Mouse (Mus musculus) R1 (cell line): ENCODE measurements around the gene Nr5a1.

Source experiments
- DNase-seq: peaks from one replicate; pipeline ENCODE4 v3.0.0-alpha.2; 2018; ENCODE audit warnings: low read depth, low spot score

Nr5a1 gene

DNA sequence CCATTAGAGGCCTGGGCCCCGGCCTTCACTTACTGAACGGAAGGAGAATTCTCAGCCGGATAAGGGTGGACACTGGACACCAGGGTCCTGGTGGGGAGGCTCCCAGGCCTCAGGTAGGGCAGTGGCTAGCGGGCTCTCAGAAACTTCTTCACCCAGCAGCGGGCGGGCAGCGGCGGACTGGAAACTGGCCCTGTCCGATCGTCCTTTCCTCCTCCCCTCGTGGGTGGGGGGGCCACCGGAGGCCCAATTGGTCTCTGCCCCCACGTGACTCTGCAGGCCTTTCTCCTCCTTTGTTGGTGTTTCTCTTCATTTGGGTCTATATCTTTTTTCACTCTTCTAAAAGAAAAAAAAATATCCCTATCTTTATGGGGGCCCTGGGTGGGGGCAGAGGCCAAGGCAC, at the start of gene Nr5a1:
TSS of gene Nr5a1 (minus strand) at position 219 of the 400 bp plus-strand sequence.
- DNase-seq: no peak

DNA sequence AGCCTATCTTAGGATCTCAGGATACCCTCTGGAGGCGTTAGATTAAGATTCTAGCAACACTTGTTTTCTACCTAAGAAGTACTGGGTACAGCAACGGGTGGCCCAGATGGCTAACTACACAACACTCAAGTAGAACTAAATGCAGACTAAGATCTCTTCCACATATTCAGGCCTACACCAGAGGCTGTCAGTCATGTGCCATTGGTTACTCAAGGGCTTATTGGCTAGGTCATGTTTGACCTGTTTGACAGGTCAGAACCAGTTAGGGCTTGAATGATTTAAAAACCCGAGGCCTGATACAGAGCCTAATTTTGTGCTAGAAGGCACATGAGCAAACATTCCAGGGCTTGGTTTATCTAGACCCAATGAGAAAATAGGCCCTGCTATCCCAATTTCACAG, 25.5 kb upstream of the Nr5a1 start:
- no peak for DNase-seq

DNA sequence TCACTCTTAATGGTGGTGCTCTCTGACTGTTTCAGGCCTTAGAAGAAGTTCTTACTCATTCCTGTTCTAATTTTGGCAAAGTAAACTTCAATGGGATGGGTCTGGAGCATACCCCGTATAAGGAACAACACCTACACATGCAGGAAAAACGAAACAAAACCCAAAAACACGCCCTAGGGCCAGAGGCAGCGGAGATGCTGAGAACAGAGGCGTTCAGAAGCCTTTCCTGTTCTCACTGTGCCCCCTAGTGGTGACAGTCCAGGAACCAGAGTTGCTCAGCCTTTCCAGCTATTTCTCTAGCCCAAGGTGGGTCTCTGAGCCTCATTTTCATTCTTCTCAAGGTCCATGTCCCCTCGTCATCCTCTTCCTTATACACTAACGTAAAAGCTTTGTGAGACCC, 25.1 kb upstream of the Nr5a1 start:
- peak; percentile 77 for DNase-seq

DNA sequence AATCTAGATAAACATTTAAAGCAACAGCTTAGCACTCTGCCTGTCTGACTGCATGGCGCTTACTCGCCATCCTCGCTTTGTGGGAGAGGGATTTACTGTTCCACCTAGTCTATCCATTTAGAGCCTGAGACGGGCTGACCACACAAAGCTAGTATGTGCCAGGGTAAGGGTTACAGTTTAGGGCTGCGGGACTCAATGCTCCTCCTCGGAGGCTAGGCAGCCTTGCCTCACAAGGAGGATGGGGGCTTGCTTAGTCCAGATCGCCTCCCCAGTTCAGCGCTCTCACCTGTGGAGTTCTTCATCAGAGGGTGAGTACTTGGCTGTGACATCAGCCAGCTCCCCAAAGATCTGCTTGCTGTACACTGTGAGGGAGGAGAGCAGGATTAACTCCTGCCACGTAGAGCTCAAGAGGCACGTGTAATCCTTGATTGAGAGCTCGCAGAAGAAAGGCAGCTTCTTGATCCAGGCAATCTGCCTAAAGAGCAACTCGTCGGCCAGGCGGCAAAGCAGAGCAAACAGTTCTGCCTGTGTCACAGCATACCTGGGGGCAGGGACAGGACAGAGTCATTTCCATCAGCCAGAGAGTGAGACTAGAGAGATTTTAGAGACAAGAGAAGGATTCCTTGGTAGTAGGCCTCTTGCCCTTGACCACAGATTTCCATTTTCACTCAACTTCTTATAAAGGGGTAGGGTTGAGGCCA, 24.4 kb upstream of the Nr5a1 start:
- no peak for DNase-seq

DNA sequence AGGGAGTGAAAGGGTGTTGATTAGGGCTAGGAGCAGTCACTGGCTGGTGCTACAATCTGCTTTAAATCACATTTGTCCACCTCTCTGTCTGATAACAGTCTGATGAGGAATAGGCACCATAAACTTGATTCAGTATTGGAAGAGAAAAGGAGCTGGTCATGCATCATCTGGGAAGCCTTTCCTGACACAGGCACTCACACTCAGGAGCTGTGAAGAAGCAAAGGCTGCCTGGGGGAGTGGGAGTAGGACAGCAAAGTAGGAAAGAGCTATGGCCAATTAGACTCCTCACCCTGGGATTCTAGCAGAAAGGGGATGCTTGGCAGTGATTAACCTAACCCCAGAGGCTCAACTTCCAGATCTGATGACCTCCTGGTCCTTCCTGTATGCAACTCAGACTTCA, 21.4 kb upstream of the Nr5a1 start:
- no peak for DNase-seq

DNA sequence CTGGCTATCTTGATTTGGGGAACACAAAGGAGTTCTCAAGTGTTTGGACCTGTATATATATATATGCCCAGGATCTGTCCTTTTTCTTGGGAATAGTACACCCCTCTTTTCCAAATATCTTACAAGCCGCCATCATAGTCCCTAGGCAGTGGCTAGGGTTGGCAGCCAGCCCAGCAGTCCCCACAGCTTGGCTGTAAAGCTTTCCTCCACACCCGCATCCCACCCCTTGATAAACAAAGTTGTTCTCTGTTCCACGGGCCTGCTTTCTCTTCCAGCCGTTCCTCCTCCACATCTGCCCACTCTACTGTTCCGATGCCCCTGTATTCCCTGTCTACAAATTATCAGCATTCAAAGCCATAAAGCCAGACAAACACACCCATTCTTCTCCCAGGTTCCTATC, 20.4 kb upstream of the Nr5a1 start:
- DNase-seq: no peak

DNA sequence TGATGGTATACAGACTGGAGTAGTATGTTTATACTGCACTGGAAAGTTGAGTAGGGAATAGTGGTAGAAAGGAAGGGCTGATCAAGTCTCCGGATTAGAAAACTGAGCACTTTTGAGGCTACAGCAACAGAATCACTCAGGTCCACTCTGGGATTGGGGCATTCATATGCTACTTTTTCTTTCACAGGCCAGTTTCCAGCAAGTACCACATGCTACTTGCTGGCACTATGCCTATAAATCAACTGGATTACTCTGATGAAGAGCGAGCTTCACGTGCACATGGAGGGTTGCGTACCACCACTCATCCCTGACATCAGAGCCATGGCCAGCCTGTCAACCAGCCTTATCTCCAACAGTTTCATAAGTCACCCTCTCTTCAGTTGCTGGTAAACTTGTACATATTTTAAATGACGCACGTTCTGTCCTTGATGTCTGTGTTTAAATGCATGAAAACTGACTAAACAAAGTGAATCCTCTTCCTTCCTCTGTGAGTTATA, 16.0 kb upstream of the Nr5a1 start:
- DNase-seq: no peak

DNA sequence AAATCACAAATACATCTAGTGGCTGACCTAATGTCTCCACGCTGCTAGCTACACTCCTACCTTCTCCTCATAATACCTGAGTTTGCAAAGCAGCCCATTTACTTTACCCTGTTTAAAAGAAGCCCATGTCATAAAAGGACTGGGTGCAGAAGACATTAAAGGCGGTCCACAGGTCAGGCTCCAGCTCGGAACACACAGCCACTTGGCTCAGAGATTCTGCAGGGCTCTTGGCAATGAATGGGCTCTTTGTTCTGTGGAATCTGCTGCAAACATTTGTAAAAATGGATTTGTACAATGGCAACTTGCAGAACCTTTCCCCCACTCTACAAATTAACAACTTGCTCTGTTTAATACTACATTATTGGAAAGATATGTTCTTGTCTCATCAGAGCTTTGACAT, 11.1 kb upstream of the Nr5a1 start:
- DNase-seq: no peak

DNA sequence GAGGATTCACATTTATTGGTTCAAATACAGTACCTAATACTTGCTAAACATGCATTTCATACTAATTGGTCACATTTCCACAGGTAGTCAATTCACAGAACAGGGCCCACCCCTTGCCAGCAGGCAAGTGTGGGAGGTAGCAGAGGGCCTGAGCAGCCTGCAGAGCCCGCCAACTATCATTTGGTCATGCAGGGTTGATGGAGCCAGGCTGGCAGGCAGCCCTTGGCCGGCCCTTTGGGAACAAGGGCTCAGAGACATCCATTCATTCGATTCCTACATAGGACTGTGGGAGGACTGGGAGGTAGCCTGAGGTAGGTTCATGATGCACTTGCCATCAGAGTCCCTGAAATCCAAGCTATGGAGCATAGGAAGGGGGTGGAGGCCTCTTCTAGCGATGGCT, 9.0 kb upstream of the Nr5a1 start:
- no peak for DNase-seq

DNA sequence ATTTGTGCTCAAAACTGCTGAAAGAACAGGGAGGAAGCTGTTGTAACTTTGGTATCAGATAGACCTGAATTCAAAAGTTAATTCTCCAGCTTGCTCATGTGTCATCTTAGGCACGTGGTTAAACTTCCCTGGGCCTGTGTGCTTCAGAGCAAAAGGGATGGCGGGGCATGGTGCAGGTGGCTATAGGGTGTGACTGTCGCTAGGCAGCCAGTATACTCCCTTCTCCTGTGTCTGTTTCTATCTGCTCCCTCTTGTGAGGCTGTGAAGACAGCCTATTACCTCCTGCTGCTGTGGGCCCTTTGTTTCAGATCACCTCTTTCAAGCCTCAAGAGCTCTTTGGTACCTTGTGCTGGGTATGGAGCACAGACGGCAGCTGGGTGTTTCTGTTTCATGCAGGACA, 7.7 kb upstream of the Nr5a1 start:
- DNase-seq: peak; percentile 65

DNA sequence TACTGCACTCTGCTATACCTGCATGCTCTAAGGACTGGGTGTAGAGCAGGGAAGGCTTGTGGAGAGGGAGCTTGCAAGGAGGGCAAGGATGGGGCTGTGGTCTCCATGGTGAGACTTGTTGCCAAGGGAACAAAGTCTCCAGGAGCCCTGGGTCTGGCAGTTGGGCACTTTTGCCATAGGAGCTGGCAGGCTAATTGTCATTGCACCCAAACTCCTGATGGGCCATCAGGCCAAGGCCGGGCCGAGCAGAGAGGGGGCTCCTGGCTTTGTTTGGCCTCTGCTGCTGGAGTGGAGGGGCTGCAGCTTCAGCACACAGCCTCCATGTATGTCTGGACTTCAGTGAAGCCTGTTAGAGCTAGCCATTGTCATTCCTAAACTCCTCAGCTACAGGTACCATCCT, 6.3 kb upstream of the Nr5a1 start:
- no peak for DNase-seq

DNA sequence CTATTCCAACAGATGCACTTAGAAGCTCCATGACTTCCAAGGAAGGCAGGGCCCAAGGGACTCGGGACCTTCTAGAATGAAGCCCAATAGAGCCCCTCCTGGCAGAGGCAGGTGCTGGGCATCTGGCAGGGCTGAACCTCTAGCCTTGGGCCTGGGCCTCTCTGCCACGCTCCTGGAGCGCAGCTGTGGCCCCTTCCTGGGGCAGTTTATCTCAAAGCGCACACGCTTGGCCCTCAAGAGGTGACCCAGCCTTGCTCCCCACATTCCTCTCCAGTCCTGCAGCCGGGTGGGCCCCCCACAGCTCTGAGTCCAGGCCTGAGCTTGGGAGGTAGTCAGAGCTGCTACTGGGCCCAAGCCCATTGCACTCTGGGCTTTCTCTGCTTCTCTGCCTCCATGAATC, 5.0 kb upstream of the Nr5a1 start:
- no peak for DNase-seq

DNA sequence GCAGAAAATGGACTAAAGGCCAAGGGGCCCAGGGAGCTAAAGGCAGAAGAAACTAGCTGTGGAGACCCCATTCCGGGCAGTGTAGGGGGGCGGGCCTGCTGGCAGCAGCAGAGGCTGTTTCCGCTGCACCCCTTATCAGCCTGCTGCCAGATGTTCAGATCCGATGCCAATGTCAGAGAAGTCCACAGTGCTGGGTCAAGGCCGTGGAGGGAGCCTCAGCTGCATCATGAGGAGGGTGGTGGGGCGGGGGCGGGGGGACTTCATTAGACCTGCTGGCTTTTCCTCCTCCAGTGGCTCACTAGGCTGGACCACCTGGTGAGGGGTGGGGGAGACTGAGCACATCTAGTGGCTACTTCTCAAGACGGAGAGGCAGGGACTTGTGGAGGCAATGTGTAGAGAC, 4.3 kb upstream of the Nr5a1 start:
- DNase-seq: no peak

DNA sequence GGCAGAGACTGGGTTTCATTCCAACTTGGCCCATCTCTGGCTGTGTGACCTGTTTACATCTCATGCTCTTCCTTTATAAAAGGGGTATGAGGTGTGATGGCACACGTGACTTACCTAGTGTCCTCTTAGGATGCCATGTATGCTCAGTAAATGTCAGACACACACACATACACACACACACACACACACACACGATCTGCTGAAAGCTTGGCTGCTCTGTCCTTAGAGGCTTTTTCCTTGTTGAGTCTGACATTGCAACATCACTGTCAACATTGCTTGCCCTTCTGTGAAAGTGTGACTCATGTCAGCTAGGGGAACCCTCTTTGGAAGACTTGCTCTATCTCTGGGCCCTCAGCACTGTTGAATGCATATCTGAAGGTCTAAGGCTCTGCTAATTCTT, 3.1 kb upstream of the Nr5a1 start:
- no peak for DNase-seq

DNA sequence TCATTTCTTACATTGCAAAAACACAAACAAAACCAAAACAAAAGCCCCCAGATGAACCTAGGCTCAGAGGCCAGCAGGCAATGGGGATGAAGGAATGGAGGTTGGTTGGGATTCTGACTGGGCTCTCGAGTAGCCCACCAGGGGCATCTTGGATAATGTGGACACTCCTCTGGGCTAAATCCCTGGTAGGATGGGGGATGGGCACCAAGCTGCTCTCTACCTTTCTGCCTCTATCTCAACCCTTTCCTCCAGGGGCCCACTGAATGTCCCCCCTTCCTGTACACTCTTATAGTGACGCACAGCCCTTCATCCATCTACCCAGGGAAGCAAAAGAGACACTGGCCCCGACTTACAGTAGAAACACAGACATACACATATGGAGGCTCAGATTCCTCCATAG, 746 bp downstream of the Nr5a1 start:
- DNase-seq: no peak

DNA sequence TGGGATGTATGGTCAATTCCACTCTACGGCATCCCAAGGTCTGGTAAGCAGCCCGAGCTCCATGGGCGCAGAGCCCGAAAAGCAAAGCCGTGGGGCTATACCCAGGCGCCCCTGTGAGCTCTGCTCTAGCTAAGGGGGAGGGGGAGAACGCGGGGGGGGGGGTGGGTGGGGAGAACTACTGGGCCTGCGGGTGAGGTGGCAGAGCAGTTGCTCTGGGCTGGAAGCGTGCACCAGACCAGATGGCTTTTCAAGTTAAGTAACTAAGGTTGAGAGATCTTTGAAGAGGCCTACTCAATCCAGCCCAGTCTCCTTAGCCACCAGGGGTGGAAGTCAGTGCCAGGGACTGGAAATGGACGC, 1.6 kb downstream of the Nr5a1 start:
- no peak for DNase-seq

DNA sequence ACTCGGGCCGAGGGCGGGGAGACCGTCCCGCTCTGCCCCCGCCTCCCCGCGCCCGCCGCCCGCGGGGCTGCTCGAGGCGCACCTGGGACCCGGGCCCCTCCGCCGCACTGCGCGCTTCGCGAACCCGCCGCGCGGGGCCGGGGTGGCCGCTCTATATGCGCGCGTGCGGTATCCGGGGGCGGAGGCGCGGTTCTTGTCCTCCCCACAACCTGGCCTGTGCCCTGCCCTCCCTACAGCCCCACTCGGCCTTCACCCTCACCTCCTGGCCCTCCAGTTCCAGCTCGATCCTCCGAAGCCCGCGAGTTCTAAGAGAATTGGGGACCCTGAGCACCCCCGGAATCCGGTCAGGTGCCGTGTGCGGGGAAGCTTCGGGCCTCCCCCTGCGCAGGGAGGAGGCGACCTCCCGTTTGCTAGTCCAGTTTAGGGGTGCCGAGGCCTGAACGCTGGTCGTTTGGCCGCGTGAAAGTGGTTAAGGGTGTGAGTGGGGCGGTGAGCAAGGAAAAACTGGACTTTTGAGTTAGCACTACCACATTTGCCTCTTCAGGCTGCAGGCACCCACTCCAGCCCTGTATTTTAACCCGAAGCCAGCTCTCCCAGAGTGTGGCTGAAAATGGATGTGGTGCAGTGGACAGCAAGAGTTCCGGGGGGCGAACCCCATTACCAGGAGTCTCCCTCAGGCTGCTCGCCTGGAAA, 2.1 kb downstream of the Nr5a1 start:
- no peak for DNase-seq

DNA sequence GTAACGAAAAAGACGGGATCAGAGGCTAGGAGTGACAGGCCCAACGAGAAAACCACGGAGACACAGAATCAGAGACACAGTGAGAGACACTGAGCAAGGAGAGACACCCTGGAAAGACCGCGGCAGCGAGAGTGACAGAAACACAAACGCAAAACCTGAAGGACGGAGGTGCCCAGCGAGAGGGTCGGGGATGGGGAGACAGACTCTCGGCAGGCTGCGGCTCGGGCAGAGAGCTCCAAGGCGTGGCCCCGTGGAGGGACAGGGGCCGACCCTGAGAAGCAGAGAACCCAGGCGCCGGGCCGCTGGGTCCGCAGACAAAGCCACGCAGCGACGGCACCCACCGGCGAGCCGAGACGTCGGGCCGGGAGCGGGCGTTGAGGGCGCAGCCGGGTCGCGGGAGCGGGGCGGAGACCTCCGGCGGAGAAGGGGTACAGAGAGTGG, 2.9 kb downstream of the Nr5a1 start:
- peak; percentile 46 for DNase-seq

DNA sequence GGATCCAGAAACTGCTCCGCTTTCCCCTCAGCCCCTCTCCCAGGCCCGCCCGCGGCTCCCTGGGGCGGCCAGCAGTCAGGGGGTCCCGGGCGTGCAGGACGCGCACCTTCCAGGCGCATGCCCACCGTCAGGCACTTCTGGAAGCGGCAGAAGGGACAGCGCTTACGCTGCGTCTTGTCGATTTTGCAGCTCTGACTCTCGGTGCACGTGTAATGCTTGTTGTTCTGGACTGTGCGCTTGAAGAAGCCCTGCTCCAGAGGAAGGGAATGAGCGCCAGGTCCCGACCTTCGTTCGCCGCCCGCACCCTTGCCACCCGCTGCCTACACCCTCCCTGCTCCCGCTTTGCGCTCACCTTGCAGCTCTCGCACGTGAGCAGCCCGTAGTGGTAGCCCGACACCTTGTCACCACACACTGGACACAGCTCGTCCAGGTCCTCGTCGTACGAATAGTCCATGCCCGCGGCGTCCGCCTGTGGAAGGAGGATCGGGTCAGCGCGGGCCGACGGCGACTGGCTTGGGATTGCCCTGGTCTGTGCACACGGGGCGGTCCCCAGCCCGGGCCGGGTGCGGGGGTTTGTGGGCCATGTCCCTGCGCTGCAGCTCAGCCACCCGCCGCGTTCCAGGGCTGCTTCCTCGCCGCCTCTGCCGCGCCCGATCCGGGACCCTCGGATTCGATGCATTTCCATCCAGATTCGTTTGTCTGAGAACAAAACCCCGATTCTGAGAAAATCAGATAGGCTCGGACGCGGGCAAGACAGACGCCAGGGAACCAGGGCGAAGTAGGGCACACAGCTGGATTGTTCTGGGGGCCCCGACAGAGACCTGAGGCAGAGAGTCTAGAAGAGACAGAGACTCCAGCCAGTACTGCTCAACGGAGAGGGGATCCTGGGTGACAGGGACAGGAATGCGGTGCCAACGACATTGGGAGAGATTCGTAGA, 3.8 kb downstream of the Nr5a1 start:
- DNase-seq: peak; percentile 47

DNA sequence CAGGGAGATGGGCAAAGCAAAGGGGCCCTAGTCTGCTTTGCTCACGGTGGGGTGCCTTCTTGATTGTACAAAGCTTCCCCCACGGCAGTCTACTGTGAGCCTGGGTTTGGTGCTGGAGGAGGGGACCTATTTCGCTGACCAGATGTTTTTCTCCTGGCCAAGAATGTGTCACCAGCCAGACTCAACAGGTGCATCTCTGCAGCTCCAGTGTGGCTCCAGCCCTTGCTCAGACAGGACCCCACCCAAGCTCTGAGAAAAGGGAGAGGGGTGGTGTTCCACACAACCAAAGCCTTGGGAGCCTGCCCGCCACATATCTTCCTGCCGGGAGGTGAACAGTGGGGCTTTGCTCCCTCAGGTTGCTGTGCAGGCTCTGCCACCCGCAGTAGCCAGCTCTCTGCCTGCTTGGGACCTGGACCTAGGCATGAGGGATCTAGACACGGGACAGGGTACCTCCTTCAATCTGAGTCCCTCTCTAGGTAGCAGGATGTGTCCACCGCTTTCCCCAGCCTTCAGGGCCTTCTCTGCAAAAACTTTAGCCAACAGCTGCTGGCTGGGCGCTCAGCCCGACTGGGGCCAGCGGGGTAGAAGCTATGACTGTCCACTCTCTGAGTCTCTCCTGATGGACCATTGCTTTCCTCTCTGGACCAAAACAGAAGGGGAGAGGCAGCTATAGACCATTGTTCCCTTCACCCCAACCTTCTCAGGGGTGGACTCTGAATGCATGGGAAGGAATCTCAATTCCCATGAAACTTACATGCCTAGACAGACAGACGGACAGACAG, 5.2 kb downstream of the Nr5a1 start:
- DNase-seq: no peak

DNA sequence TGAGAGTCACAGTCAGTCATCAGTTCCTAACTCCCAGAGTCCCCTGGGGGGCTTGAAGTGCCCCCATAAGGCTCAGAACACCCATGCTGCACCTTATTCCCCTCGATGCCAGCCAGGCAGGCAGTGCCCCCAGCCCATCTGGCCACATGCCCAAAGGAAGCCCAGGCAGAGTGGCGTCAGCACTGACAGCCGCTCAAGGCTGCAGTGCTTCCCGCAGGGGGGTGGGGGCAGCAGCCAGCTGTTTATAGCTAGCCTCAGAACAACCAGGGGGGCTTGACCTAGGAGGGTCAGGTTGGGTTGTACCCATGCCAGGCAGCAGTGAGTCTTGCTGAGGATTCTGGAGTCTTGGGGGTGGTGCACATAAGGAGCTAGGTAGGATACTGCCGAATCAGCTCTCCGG, 7.7 kb downstream of the Nr5a1 start:
- DNase-seq: no peak

DNA sequence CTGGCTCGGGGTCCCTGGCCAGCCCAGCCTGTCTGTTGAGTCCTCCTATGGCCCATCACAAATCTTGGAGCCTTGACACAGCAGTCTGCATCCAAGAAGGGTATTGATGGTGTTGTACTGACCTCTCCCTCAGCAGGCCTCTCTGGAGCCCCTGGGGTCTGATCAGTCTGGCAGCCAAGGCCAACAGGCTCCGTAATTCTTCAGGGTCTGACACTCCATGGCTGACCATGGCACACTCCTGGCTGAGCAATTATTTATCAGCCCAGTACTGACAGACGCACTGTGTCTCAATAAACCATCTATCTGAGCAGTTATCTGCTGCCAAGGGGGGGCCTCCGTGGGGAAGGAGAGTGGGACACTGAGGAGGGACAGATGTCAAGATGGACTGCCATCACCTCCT, 9.3 kb downstream of the Nr5a1 start:
- no peak for DNase-seq
